Mouse (Mus musculus) stomach, postnatal 0 days (tissue): ENCODE results near the gene Serpina3g.

ENCODE experiments used
- CTCF ChIP-seq: IDR thresholded peaks from 2 replicates; pipeline ENCODE4 v1.5.1; 2016; ENCODE audit warnings: antibody characterized with exemption, low read depth, mild to moderate bottlenecking, moderate library complexity
- EP300 ChIP-seq: optimal IDR thresholded peaks from 2 replicates; pipeline ENCODE3; 2016; ENCODE audit warnings: antibody characterized with exemption

DNA sequence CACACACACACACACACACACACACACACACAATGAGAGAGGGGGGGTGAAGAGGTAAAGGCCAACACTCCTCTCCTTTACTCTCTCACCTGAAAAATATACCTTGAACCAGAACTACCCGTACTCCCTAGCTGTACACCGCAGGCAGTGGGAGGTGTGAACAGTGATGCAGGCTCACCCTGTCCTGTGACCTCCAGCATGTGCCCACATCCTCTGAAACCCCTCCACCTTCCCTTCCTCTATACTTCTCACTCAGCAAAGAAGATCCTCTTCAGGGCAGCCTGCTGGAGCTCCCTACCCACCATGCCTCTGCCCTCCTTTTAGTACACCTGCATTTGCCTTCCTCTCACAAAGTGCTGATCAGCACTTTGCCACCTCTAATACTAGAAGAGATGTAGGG, 26.2 kb upstream of the Serpina3g start:
- TF ChIP-seq CTCF (no peak), EP300 (no peak)
